Mouse (Mus musculus) natural killer cell, adult 2 months (primary cell): ENCODE measurements around the gene Col1a1.
A peak's percentile ranks its signal among the peaks of the same experiment; 100 is the strongest.

ENCODE experiments used
- DNase-seq, 2 experiments: peaks; one replicate each; pipeline ENCODE4 v3.0.0; 2022; ENCODE audit warnings: low spot score in 2 of 2

The Col1a1 gene

DNA sequence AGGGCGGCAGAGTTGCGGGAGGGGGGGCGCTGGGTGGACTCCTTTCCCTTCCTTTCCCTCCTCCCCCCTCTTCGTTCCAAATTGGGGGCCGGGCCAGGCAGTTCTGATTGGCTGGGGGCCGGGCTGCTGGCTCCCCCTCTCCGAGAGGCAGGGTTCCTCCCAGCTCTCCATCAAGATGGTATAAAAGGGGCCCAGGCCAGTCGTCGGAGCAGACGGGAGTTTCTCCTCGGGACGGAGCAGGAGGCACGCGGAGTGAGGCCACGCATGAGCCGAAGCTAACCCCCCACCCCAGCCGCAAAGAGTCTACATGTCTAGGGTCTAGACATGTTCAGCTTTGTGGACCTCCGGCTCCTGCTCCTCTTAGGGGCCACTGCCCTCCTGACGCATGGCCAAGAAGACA, at the start of gene Col1a1:
Gene Col1a1 (plus strand): TSS at position 180 of the 400 bp plus-strand sequence.
- DNase-seq, result no peak

DNA sequence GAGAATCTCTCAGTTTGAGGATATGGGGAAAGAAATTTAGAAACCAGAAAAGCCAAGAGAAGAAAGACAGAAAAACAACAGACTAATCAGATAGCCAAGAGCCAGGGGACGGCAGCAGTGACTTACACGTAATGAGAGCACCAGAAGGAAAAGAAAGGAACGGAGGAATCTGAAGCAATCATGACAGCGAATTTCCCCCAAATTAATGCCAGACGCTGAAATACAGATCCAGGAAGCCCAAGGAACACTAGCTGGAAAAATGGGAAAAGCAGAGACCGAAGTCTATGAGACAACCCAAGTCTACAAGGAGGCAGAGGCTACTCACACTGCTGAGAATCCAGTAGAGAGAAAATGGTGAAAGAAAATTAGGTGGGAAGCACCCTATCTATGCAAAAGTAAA, 44.9 kb upstream of the Col1a1 start:
- DNase-seq, result no peak

DNA sequence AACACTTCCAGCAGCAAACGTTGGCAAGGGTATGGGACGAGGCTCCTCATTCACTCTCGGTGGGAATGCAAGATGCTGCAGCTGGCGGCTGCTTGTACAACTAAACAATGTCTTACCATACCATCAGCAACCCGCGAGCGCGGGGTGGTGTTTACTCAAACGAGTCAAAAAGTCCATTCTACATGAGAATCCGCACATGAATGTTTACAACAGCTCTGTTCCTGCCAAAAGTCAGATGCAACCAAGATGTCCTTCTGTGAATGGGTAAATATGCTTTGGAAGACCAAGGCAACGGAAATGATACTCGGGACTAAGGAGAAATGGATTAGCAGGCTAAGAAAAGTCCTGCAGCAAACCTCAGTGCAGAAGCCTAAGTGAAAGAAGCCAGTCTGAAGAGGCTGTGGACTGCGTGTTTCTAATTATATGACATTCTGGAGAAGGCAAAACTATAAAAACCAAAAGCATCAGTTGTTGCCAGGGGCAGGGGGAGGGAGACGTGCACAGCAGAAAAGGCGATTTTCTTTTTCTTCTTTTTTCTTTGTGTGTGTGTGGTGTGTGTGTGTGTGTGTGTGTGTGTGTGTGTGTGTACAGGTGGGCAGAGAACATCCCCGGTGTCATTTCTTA, 39.2 kb upstream of the Col1a1 start:
- no peak for DNase-seq

DNA sequence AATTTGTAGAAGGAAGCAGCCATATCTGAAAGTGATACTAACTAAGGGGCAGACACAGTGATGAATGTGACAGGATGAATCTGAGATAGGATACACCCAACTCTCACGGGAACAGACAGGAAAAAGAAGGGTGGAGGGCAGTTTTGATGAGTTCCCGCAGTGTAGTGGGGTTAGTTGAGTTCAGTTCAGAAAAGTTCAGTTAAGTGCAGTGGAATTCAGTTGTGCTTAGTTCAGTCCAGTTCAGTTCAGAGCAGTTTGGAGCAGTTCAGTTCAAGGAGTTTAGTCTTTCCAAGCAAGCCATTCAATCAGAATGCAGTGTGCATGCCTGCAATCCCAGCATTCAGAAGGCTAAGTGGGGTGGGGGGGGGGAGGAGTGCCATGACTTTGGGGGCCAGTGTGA, 34.8 kb upstream of the Col1a1 start:
- DNase-seq, result no peak

DNA sequence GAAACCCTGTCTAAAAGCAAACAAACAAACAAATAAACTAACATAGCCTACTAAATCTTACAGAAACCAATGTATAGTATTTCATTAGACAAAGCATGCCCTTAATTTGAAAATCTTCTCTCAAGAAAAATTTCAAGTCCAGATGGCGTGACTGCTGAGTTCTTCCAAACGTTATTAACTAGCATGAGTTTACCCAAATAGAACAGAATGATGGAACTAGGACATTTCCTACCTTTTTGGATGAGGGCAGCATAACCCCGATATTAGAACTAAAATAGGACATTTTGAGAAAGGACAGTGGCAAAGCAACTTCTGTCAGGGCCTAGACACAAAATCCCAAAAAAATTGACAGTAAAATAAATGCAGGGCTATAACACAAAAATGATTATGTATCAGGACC, 31.7 kb upstream of the Col1a1 start:
- DNase-seq, result no peak

DNA sequence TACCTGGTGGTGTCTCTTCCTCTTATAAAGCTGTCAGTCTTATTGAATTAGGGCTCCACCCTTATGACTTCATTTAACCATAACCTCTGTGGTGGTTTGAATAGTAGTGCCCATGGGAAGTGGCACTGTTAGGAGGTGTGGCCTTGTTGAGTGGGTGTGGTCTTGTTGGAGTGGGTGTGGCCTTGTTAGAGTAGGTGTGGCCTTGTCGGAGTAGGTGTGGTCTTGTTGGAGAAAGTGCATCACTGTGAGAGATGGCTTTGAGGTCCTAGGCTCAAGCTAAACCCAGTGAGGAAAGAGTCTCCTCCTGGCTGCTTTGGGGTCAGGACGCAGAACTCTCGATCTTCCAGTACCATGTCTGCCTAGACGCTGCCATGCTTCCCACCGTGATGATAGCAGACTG, 25.1 kb upstream of the Col1a1 start:
- DNase-seq, result no peak

DNA sequence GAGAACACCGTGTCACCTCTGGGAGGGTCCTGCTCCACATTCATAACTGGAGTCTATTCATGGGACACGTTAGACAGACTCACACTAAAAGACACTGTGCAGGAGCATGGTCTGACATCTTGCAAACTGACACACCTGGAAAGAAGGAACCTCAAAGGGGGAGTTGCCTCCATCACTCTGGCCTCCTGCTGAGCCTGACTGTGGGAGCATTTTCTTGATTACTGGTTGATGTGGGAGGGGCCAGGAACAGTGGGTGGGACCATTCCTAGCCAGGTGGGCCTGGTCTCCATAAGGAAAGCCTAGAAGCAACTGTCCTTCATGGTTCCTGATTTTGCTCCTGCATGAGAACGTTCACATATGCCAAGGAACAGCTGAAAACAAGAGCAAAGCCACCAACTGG, 23.5 kb upstream of the Col1a1 start:
- no peak for DNase-seq

DNA sequence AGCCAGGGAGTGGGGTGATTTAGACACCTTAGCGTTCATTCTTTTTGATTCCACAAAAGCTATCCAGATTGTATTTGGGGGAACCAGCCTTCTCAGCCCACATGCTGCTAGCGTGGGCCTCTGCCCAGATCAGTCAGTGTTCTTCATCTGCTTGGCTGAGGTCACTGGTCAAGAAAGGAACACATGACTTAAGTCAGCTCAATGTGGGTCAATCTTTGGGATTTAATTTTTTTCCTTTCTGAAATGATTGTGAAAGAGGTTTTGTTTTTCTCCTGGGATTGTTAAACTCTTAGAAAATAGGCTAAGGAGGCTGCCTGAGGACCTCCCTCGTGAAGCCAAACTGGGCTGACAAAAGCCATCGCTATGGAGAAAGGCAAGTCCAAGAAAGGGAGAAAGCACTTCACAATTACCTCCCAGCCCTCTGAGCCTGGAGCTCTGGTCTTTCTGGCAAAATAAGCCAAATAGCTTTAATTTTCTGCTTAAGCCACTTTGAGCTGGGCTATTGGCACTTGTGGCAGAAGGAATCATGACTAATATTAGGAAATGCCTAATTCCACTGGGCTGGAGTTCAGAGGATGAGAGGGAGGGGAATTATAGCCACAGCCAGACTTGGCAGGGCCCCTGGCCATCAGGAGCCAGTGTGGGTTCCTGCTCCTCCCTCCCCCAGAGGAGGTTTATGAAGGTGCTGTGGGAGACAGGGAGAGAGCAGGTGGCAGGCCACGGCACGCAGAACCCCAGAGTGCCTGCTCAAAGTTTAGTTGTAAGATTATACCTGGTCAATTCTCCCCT, 22.5 kb upstream of the Col1a1 start:
- no peak for DNase-seq

DNA sequence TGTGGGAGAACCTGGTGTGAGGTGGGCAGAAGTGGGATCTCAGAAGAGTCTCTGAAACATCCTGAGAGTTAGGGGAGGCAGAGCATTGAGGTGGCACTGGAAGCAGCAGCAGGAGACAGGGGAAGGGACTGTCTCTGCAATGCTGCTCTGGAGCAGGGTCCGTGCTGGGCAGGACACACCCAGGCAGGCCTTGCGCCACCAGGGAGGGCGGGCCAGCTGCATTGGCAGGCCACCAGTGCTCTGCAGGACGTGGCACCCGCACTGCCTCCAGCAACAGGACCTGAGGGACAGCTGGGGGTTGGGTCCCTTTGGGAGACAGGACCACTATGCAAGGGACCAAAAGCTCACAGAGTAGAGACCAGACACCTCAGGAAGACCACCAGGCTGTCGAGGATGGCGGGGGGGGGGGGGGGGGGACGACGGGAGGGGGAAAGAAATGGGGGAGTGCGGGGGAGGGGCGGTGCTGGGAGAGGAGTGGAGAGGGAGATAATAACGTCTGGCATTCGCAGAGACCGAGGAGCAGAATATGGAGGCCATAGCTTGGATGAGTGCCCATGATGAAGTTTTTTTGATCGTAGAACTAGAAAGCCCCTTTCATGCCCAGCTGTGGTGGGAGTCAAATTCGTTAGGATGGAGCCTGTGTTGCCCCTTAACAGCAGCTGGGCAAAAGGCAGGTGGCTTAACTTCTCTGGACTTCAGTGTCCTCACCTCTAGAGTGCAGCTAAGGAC, 20.2 kb upstream of the Col1a1 start:
- DNase-seq, result no peak

DNA sequence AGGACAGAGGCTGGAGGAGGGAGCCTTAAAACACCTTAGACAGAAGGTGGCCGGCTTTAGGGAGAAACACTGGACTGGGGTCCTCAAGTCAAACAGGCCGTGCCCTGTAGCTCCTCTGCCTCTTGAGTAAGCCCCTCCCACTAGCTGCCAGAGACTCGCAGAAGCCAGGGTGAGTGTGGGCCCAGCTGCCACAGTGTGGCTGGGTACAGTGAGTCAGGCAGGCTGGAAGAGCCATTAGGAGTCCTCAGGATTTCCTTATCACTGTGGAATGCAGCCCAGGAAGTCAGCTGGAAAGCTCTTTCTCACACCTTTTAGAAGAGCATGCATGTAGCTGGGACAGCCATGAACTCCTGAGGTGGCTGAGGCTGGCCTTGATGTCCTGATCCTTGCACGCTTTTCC, 19.5 kb upstream of the Col1a1 start:
- no peak for DNase-seq

DNA sequence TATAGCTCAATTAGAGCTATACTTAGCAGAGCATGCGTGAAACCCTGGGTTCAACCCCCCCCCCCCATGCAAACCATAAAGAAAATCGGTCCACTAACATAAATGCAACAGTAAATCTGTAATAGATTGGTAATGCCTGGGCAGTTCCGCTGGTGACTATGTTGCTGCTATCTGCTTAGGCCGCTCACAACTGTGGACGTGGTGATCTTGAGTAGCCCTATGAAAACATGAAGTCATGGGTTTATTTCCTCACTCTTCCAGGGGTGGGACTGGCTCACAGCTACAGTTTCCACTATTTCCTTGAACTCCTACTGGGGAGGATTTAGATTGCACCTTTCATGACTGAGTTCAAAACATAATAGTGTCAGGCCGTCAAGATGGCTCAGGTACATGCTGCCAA, 18.3 kb upstream of the Col1a1 start:
- no peak for DNase-seq

DNA sequence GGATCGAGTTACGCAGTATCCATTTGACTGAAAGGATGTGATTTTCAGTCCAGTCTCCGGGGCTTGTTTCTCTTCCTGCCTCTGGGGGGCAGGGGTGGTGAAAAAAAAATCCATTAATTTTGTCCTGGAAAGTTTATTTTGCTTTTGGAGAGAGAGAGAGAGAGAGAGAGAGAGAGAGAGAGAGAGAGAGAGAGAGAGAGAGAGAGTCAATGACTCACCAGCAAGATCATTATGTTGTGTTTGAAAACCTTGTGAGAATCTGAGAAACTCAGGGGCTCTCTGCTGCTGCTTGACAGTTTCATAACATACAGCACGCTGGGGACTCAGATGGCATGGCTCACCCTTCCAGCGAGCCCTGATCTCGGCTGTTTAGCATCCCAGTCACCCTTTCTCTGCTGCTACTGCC, 15.0 kb upstream of the Col1a1 start:
- DNase-seq, result no peak

DNA sequence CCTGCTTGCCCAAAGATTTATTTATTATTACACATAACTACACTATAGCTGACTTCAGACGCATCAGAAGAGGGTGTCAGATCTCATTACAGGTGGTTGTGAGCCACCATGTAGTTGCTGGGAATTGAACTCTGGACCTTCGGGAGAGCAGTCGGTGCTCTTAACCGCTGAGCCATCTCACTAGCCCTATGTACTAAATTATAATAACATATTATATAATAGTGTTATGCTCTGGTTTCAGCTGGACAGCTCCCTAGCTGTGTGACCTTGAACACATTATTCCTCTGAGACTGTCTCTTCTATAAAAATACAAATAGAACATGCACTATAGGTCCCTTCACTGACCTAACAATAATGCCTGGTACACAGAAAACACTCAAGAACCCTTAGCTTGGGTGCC, 11.0 kb upstream of the Col1a1 start:
- DNase-seq, result no peak

DNA sequence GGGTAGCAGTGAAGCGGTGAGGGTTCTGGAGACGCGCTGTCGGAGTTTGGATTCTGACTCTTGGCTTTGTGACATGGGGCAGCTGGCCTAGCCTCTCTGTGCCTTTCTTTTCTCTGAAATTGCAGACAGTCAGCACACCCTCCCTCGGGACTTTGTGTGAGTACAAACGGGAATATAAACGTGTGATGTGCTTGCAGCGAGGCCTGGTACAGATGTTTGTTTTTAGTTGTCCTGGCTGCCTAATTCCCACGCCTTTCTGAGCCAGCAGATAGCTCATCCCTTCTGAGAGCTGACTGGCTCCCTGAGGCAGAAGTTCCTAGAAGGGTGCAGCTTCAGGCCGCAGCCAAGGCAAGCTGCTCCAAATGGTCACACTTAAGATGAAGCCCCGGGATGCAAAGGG, 9.6 kb upstream of the Col1a1 start:
- DNase-seq, result no peak

DNA sequence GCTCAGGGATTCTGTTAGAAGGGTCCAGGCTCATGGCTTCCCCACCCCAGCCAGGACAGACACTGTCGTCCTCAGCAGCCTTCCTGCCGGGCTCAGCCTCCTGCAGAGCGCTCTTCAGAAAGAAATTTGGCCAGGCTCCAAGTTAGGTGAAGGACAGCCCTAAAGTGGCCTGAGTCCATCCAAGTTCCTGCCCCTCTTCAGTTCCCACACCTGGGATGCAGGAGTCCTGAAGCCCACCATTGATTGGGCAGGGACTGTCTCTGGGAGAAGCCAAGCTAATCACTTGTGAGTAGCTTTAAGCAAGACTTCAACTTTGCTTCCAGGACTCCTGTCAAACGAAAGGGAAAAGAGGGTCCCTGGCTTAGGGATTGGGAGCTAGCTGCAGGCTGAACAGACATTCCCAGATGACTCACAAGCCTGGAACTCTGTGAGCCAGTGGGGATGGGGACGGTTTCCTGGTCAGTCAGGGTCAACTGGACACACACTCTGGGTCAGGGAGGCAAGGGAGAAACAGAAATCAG, 8.2 kb upstream of the Col1a1 start:
- no peak for DNase-seq

DNA sequence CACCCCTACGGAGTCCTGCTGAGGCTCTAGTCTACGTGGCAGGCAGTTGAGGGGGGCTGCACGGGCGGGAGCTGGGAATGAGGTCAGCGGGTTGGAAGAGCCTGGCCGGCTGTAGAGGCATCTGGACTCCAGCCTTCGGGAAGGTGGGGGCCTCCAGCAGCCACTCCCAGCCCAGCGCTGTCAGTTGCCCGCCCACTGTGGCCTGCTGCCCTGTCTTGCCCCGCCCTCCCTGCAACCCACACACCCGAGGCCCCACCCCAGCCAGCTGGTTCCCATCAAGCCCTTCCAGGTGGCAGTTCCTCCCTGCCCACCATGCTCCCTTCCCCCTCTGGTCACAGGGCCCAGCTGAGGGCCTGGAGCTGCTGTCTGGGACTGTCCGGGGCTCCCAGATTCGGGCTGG, 7.2 kb upstream of the Col1a1 start:
- no peak for DNase-seq

DNA sequence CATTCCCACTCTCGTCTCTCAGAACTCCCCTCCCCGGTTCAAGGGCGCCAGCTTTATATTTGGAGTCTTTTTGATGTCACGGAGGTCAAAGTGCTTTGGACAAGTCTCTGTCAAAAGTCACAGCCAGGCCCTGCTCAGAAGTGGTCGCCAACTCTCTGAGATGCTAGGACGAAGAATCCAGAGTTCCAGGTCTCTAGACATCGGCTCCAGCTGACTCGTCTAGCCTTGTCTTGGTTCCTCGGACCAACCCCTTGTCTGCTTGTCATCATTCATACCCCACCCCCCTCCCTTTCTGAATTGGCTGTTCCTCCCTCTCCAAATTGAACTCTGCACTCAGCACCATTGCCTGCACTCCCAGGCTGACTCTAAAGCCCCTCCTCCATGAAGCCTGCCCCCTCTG, 6.4 kb upstream of the Col1a1 start:
- no peak for DNase-seq

DNA sequence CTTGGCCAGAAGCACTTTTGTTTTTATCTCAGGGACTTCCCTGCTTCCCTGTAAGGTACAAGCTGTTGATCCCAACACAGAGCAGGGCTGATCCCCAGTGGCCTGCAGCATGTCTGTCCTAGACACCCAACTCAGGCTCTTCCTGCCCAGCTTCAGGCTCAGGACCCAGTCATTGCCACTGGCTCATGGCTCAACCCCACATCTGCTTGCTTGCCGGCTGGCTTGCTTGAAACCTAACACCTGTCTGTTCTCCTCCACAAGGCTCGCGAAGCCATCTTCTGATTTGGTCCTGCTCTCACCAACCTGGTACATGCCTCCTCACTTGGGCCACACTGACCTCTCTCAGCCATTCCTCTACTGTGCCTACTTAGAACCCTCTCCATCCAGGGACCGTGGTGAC, 5.9 kb upstream of the Col1a1 start:
- DNase-seq, result no peak

DNA sequence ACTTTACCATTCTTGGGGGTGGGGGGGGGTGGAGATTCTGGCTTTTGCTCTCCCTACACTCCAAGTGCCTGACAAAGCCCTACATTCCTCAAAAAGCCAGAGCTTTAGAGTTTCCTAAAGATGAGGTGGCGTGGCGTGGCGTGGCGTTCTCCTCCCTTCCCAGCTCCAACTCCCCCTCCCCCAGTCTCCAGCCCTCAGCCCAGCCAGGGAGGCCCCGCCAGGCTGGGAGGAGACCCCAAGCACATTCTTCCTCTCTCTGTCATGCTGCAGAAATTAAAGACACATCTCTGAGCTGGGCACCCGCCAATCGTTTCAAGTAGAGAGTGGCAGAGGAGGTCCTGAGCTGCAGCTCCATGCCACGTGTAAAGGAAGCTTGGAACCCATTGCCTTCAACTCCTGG, 2.4 kb upstream of the Col1a1 start:
- DNase-seq, result no peak

DNA sequence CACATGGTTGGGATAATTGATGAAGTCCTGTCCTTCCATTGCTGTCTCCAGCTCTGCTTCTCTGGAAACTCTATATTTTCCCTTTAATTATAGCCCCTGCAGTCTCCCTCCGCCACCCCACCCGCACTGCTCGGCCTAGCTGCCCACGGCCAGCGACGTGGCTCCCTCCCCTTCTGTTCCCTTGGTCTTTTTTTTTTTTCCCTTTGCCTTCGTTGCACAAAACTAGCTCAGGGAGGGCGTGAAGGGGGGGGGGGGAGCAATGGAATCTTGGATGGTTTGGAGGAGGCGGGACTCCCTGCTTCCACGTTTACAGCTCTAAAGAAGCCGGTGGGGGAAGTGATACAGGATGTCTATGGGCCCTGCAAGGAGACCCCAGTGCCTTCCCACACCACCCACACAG, 1.5 kb upstream of the Col1a1 start:
- DNase-seq, result no peak

DNA sequence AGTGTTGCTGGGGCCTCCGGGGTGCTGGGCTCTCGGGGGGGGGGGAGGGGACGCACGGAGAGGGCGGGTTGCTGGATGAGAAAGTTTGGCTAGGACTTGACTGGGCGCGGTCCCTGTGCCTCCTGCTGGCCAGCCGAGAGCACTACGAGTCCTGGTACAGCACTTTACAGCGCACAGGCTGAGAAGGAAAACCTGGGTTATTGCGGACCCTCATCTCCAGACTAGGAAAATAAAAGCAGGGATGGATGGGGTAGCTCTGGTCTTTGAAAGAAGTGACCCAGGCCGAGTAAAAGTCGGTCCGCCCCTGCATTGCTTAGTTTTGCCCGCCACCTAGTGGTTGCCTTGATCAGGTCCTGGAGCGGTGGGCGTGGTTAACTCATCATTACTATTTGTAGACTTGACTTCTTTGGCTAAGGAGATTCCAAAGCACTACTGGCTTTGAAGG, 849 bp downstream of the Col1a1 start:
- peak; percentile 77 to 82 for DNase-seq

DNA sequence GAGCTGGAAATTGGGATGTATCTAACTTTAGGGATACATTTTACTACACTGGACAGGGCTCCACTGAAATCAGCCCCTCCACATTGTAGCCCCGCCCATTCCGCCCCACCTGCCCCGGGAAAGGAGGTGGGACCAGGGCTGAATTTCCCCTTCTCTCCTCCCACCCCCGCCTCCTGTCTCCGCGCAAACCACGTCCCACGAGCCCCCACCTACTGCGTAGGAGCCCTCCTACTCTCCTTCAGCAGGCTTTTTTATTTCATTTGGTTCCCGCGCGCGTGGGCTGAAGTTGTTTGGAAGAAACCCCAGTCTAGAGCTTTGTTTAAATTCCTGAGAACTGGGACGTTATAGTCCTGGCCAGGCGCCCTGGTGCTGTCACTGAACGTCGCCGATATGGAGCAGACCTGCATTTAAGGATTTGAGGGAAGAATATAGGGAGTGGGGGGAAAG, 1.3 kb downstream of the Col1a1 start:
- no peak for DNase-seq

DNA sequence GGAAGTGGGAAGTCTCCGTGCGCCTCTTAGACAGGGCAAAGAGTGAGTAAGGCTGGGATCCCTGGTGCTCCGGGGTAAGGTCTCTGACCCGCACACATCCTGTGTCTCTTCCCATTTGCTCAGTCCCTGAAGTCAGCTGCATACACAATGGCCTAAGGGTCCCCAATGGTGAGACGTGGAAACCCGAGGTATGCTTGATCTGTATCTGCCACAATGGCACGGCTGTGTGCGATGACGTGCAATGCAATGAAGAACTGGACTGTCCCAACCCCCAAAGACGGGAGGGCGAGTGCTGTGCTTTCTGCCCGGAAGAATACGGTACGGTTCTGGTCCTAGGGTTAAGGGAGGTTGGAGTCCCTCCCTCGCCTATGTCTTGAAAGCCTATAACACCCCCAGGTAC, 1.8 kb downstream of the Col1a1 start:
- no peak for DNase-seq
